Mouse (Mus musculus) frontal cortex, adult (tissue): ENCODE measurements at regions not wholly inside any gene's neighbourhood (a gene's known extent, or its start where the extent isn't known, plus 50 kb on each side); places are given as distances from the start of the nearest gene placed in this dataset.

ENCODE experiments used
- ATAC-seq: cut with Nextera tagmentation; 2 replicates; pipeline ENCODE4 v1.9.2; 2017; ENCODE audit warnings: mild to moderate bottlenecking, moderate library complexity, mixed read lengths; ENCODE audit not compliant: low TSS enrichment

DNA sequence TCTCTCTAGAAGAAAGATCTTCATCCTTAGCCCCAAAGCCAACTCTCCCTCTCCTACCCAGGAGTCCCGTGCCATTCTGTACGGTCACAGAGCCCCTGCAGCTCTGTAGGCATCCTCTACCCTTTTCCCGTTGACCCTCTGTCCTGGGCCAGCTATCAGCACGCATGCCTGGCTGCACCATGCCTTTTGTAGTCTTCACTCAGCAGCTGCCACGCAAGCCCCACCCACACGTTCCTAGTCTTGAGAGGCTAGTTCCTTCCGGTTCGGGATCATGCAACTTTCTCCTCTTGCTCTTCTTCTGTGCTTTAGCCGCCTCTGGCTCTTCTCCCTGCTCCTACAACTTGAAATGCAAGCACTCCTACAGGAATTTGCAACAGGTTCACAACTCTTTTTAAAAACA lies 152.1 kb upstream of the Pgrmc2 start:
- no peak for ATAC-seq

DNA sequence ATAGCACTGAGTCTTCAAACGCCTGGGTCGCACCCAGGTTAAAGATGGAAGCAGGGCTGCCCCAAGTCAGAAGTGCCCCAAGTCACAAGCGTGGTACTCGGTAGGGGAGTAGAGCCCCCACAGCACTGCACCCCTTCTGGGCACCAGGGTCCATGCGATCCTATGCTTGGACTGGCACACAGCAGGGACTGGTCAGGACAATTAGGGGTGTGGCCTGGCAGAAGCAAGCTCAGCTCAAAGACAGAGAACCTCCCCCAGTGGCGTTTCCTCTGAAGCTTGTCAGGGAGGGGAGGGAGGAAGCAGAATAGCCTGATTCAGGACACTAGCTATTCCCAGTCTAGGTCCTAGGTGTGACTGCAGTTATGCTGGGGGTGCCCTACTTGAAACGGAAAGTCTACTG lies 151.3 kb upstream of the Pgrmc2 start:
- ATAC-seq, result no peak

DNA sequence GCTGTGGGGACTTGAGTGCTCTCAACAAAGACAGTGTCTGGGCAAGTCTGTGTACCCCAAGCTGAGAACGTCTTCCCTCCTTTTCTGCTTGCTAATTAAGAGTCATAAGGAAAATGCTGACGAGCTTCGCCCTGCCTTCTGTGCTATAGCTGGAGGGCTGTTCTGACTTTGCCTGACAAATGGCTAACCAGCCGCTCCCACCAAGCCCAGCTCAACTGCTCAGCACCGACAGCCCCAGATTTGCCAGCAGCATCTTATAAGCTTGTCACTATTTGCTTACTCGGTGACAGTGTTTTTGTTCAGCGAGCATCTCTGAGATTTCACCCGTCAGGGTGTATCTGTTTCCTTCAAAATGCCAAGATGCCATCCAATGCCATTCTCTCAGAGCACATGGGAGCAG lies 150.6 kb upstream of the Pgrmc2 start:
- no peak for ATAC-seq

DNA sequence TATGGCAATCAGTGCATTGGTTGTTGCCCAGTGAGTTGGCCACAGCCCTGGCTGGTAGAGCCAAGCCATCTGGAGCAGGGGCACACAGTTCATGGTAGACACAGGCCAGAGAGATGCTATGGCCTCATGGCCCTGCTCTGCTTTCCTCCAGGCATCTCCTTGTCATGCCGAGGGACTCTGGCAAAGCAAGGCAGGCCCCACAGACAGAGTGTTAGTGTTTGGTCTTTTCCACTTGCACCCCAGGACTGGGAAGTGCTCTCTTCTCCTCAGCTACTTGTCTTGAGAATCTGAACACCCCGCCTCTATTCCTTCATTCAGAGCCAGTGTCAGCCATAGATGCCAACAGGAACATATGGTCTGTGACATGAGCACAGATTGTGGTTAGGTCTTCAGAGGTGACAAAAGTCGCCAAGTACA lies 148.1 kb upstream of the Pgrmc2 start:
- ATAC-seq, result no peak

DNA sequence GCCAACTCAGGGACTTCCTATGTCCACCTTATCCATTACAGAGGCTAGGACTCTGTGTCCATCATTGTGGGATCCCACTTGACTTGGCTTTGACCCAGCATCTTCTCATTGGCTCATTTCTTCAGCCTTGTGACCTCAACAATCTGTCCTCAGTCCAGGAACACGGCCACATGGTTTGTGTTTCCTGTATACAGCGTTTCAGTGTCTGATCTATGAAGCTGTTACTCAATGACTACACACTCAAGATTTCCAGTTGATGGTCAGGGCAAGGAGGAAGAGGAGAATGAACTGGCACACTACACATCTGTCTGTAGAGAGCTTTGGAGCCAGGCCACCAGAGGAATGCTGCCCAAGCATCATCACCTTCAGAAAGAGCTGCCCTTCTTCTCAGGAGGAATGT lies 146.6 kb upstream of the Pgrmc2 start:
- no peak for ATAC-seq

DNA sequence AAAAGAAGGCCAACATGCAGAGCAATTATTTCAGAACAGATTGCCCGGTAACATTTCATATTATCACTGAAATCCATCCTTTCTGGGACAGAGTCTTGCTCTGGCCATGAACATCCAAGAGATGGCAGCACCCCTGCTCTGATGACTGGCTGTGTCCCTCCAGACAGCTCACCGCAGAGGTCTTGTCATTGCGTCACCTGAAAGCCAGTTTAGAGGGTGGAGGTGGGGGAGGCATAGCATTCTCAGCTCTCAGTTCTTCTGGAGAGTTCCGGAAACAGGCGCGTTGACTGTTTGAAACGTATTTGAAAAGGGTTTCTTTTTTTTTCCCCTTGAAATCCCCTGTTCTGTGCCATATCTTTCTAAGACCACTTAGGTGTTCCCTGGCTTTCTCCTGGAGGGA lies 145.7 kb upstream of the Pgrmc2 start:
- peak; percentile 100 for ATAC-seq

DNA sequence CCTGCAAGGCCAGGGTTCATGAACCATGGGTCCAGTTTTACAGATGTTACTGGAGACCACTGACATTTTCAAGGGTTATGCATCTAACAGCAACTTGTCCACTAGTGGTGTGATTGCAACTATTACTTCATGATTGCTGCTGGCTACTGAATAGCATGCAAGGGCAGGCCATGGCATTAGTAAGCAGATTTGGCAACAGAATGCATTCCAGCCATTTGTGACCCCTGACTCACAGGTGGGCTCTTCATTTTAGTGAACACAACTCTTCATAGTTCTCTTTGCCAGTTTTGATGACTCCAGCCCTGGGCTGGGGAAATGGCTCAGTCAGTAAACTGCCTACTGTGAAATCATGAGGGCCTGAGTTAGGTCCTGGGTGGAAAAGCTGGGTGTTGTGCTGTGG lies 137.9 kb upstream of the Pgrmc2 start:
- ATAC-seq, result no peak

DNA sequence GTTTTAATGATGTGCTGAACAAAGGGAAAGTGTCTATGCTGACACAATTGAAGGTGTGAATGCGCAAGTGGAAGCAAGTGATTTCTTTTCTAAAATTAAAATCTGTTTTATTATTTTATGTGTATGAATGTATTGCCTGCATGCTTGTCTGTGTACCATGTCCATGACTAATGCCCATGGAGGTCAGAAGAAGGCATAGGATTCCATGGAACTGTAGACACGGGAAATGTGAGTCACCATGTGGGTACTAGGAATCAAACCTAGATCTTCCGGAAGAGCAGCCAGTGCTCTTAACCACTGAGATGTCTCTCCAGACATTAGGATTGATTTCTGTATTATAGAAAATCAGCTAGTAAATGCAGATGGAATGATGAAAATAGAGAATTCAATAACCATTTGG lies 134.9 kb upstream of the Pgrmc2 start:
- ATAC-seq, result no peak

DNA sequence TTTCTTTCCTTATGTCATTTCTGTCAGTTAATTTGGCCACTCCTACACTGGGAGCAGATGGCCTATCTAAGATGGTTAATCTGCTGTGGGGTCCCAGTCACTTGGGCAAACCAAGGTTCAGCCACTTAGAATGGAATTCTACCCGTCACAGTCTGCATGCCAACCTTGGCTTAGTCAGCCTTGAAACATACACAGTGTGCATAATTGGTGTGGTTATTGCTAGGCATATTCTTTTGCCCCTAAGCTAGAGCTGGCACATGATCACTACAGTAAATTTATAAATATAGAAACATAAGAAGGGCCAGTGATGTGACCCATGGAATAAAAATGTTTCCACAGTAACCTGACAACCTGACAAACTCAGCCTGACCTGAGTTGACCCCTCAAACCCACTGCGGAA lies 130.7 kb upstream of the Pgrmc2 start:
- ATAC-seq, result no peak

DNA sequence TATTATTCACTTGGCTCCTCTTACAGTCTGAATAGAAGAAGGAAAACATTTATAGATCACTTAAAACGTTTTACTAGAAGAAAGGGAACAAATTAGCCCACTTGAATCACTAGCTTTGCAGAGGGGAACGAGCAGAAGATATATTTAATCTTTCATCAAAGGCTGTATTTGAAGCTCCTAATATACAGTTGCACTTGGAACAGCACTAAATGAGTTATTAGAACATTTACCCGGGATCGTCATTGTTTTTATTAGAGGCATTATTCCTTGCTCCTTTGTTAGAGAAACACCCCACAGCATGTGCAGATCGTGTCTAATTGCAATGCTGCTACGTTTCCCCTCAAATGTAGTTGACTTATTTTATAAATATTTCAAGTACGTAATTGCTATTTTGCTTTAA lies 127.5 kb upstream of the Pgrmc2 start:
- ATAC-seq, result no peak

DNA sequence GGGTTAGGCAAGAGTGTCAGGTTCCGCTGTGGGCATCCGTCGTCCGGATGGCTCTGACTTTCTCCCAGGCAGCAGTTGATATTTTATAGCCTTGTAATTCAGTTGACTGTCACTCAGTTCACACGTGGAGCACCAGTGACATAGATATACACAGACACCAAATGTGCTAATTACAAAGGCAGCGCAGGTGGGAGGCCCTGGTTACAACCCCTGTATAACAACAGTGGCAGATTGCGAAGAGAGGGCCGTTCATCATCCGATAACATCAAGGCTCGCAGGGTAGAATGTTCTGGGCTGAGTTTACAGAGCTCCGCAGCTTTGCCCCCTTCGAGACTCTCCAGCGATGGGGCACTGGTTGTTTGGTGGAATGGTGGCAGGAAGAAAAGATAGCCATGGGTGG lies 120.0 kb upstream of the Pgrmc2 start:
- ATAC-seq, result no peak

DNA sequence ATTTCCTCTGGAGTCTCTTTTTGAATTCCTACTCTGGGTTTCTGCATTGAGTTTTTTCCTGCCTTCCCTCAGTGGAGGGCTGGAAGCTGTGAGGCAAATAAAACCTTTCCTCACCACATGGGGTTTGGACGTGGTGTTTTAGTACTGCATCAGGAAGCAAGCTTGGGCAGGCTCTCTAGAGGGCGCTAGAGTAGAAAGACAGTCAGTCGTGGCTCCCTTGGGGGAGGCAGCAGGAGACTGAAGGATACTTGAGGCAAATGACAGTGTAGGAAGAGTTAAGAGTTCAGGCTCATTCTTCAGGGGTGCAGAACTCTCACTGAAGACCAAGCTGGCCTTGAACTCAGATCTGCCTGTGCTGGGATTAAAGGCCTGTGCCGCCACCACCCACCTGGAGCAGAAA lies 118.9 kb upstream of the Pgrmc2 start:
- peak; percentile 51; the same call in 1 of the 2 replicates for ATAC-seq

DNA sequence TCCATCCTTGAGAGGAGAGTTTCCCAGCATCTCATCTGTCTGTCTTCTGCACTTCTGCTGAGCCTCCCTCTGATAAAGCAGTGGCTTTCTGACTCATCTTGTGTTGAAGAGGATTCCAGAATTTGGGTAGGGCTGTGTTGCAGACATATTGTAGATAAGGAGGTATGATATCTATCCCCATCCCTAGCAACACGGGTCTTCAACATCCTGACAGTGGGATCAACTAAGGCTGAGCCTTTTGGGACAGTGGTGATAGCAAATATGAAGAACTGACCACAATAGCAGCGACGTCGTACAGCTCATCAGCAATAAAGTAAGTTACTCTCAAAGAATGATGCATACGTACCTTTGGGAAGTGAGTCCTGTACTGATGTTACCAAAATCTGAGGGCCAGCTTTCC lies 117.2 kb upstream of the Pgrmc2 start:
- no peak for ATAC-seq

DNA sequence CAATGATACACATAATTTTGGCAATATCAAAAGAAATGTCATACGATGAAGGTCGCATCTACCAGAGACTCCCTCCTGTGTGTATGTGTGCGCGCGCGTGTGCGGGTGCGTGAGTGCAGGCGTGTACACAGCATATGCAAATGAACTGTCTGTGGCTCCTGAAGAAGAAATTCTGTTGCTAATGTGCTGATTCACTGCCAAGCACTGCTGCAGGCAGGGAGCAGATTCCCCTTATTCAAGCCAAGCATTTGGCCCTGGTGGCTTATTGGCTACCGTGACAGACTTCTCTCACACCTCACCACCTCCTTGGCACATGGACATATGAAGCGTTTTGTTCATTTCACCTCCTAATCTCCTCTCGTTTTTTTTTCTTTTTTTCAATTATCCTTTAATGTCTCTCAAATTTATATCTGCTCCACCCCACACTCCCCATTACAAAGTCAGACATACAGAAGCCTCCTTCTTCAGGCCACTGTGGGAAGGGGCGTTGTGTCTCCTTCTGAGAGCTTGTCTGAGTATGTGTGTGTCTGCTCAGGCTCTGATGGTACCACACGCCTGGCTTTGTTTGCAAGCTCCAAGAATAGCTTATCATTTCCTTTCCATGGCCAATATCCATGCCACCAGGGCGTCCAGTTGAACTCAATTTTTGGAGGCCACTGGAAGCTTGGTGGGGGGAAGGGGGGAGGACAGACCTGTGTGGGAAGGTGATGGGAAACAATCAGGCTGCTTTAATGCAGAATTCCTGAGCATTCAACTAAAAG lies 115.5 kb upstream of the Pgrmc2 start:
- peak; percentile 85 for ATAC-seq

DNA sequence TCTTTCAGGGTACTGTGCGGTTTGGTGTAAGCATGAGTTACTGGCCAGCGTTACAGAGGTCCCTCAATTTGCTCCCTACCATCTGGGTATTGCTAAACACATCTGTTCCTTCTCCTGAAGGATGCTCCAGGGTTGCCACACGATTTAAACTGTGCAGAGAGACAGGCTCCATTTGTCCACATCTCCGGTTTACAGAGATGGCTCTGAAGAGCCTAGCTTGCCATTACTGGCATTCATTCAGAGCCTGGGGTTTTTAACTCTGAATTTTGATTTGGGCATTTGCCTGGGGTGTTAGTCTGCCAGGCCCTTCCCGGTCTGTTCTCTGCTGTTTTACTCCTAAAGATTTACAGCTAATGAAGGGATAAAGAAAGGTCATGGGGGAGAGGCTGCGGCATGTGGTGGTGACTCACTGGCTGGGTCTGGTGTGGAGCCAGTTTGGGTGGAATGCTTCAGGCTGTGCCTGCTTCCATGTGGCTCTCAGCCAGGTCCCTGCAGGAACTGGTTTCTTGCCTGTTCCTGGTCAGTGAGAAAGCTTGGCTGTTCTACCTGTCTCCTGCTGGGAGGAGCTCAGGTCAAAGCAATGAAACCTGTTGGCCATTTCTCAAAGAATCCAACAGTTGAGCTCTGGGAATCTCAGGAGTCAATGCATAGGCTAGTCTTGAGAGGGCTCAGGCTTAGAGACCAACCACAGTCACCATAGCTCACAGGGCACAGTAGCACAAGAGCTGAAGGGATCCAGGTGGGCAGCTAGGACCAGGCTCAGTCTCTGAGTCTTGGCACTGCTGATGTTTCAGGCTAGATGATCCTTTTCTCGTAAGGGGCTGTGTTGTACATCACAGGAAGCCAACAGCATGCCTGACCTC lies 112.5 kb upstream of the Pgrmc2 start:
- peak; percentile 53 for ATAC-seq

DNA sequence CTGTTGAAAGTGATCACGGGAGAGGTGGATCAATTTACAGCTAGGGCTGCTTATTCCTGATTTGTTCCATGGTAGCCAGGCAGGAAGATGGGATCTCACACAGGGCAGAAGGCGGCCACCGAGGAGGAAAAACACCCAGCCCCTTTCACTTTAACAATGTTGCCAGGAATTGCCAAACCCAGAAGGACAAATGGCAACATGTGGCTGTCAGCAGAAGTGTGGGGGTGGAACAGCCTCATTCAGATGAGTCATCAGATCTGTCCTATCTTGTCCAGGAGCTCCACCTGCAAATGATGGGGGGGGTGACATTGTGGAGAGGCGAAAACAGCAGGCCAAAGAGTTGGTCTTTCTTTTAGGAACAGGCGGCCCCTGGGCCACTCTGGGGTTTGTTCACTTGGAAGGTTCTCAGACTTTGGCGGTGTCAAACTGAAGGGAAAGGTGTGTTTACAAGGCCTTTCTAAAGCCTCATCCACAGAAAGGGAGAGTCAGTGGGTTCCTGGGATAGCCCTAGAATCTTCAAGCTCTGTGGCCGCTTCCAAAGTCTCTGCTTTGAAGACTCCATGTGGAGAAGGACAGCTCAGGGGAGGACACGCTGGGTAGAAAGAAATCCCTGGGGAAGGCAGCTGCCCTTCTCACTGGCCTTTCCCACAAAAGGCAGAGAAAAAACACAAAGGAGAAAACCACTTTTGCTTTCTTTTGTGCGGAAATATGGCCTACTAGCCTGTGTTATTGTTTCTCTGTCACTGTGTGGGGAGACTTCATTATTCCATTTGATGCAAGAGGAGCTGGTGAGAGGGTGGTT lies 111.7 kb upstream of the Pgrmc2 start:
- ATAC-seq, result no peak; the same call in 1 of the 2 replicates

DNA sequence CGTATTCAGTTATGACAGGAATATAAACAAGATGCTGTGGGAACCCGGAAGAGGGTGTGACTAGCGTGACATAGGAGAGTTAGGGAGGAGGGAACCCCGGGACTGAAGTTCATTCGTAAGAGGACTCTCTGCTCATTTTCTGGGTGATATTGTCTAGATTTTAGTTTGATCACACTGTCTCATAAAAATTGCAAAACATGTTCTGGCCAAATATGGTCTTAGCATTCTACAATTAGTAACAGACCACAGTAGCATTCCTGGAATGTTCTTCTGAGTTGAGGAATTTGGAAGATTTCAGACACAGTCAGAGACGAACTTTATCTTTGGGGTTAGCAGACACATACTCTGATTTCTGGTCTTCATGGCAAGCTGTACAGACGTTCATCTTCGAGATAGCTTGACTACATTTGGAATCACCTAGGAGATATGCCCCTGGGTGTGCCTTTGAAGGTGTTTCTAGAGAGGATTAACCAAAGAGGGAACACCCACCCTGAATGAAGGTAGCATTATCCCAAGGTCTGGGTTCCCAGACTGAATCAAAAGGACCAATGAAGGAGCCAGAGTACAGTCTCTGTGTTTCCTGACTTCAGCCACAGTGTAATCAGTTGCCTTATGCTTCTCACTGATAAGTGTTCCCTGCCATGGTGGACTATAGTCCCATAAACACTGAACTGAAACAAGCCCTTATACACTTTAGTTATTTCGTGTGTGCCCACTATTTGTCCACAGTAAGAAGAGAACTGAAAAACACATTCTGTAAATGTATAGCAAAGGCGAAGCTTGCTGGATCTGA lies 102.7 kb upstream of the Pgrmc2 start:
- ATAC-seq, result no peak

DNA sequence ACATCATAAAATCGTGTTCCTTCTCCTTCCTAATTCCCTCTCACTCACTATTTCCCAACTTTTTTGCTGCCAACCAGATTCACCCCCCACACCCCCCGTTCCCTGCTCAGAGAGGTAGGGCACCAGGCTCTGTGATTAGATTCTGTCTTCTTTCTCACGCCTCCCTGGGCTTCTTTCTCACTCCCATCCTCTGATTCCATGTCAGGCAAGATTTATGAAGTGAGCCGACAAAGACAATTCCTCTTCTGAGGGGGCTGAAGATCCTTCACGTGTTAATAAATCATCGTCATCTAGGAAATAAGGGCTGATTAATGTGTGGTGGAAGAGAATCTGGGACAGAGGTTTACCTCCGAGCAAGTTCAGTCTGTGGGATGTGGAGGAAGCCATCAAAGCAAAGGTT lies 101.5 kb upstream of the Pgrmc2 start:
- ATAC-seq, result no peak

DNA sequence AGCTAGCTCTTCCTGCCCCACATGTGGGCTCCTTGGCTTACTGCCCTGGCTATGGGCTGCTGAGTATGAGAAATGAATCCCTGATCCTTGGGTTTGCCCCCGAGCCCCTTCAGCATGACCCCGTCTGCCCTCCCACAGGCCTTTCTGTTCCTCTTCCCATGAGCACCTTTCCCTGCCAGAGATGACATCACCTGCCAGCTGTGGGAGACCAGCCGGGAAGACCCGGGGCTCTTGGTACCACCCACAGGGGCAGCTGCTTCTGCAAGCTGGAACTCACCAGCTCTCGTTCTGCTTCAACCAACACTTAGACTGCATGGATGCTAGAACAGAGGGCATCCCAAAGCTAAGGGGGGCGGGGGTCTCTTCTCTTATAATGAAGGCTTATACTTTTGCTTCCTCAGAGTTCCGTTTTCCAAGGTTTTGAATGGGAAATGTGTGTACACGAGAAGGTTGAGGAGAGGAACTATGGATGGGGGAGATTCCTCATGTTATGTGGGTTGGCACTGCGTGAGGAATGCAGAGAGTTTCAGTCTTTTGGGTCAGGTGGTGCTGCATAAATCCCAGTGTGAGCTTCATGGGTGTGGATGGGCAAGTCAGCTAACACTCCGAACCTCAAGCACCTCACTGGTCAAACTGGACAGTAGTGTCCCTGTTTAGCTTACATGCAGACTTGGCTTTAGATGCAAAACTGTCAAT lies 100.2 kb upstream of the Pgrmc2 start:
- no peak for ATAC-seq

DNA sequence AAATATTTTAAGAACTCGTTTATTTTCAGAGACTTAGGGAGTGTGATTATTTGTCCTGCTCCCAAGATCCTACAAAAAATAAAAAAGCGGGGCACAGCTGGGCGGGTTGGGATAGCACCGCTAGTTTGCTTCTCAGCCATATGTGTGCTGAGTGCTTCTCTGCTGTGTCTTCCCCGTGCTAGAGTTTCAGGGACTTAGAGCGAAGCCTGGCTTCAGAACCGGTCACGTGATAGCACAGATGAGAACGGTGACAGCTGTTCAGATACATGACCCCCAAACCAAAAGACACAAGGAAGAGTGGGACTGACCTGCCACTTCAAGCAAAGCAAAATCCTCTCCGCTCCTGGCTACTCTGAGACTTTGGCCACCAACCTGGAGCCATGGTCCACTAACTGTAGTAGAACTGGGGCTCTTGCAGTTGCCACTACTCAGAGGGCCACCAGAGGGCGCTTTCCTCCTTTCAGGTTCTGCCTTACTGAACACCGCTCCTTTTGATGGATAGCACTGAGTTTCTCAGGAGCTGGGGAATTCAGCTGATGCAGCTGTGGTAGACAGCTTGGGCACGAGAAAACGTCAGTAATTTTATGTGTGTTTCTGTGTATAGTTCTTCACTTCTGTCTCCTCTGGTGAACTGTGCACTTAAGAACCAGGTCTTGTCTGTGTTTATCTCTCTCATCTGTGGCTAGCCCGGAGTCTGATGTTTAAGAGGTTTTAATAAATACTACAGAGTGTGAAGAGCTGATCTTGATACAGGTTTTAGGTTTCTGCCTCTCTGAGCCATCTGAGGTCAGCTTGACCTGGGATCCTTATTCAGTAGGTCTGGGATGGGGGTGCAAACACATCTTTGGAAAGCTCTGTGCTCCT lies 99.4 kb upstream of the Pgrmc2 start:
- peak; percentile 96 for ATAC-seq
